Mouse (Mus musculus) embryonic facial prominence, embryonic 11.5 days (tissue): ENCODE data around the gene Tmem129. TPM values are rescaled to one million over a fixed set of nuclear protein-coding genes. Genes with fewer than 3 reads are reported as not detected.

Experiments used
- ATAC-seq: fragments of 200-750 bp; cut with Nextera tagmentation; replicated peaks from 2 replicates; pipeline ENCODE4 v1.8.0; 2017; ENCODE audit warnings: low read depth; ENCODE audit not compliant: insufficient number of reproducible peaks, low FRiP score, low TSS enrichment
- DNase-seq: peaks from one replicate; pipeline ENCODE4 v3.0.0-alpha.2; 2015; ENCODE audit warnings: low spot score
- H3K27ac ChIP-seq: fragments of 300-500 bp; sonication (generic); replicated peaks from 2 replicates; pipeline ENCODE4 v1.5.1; 2014; ENCODE audit warnings: mild to moderate bottlenecking, low read depth, low read length, control low read depth
- H3K27me3 ChIP-seq: fragments of 300-500 bp; sonication (generic); 2 replicates; pipeline ENCODE4 v1.6.1; 2014; ENCODE audit warnings: mild to moderate bottlenecking, low read length, moderate library complexity, mixed read lengths; ENCODE audit not compliant: control insufficient read depth, insufficient read depth
- H3K36me3 ChIP-seq: fragments of 300-500 bp; sonication (generic); replicated peaks from 2 replicates; pipeline ENCODE4 v1.6.1; 2014; ENCODE audit warnings: low read depth, mild to moderate bottlenecking, low read length, moderate library complexity, mixed read lengths; ENCODE audit not compliant: control insufficient read depth, insufficient read depth
- H3K4me1 ChIP-seq: fragments of 300-500 bp; sonication (generic); 2 replicates; pipeline ENCODE4 v1.6.1; 2014; ENCODE audit warnings: low read length, mixed read lengths; ENCODE audit not compliant: control insufficient read depth, insufficient read depth
- H3K4me2 ChIP-seq: fragments of 300-500 bp; sonication (generic); 2 replicates; pipeline ENCODE4 v1.6.1; 2014; ENCODE audit warnings: low read depth, mild to moderate bottlenecking, control low read depth, low read length, moderate library complexity
- H3K4me3 ChIP-seq: fragments of 300-500 bp; sonication (generic); 2 replicates; pipeline ENCODE4 v1.5.1; 2014; ENCODE audit warnings: low read depth, low read length, control low read depth
- H3K9ac ChIP-seq: fragments of 300-500 bp; sonication (generic); replicated peaks from 2 replicates; pipeline ENCODE4 v1.6.1; 2014; ENCODE audit warnings: mild to moderate bottlenecking, control low read depth, low read length
- H3K9me3 ChIP-seq: fragments of 300-500 bp; sonication (generic); replicated peaks from 2 replicates; pipeline ENCODE4 v1.6.1; 2016; ENCODE audit warnings: mild to moderate bottlenecking, low read length, inconsistent platforms, mixed read lengths; ENCODE audit not compliant: control insufficient read depth
- WGBS: fragments of 180-500 bp; shearing (Covaris S2); extraction: QIAGEN DNeasy Blood & Tissue Kit; methylation state at CpG from one replicate; pipeline ENCODE4 v1.1.7; 2014; 5-methylcytosine and 5-hydroxymethylcytosine counted together
- polyA plus RNA-seq: library from polyadenylated mRNA; unstranded; fragments of >200 nt; fragmentation: Nextera tagmentation; extraction: Ambion mirVana; gene quantifications from 2 replicates; pipeline ENCODE4 v1.2.1, GENCODE M21; 2014

The Tmem129 gene
- 38.6 and 39.9 TPM in 2 replicates for polyA plus RNA-seq

DNA sequence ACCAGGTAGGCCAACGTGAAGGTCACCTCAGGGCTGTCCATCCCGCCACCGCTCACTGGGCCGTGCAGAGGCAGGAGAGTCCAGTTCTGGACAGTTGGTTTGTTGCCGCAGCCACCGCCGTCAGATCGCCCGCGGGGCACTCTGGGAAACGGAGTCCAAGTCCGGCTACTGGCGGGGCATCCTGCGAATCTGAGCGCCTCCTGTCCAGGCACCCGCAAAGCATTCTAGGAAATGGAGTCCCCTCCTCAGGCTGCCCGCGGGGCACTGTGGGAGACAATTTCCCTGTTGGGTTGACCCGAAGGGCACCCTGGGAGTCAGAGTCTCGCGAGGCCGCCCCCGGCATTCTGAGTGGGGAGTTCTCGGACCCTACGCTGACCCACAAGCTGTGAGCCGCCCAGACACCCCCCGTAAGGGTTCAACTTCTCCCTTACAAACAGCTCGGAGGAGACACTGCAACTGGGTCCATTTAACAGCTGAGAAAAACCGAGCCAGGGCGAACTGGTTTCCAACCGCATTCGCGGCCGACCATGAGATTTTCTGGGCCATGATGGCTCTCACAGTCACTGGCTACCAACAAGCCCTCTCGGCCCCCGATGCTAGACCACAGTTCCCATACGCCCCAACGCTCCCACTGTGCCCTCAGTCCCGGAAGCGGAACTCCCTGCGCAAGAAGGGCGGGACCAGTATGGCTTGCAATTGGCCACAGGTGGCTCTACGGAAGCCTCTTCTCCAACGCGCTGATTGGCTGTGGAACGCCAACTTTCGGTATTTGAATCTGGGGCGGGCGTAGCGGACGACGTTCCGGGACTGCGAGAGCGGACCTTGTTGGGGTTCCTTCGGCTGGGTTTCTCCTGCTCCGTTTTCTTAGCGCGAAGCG lies at the start of gene Tmem129, which contains the start of gene Tacc3:
Gene Tmem129 (minus strand): TSS at position 630 of the 877 bp plus-strand sequence.
Gene Tacc3 (plus strand): TSS at position 342 of the 877 bp plus-strand sequence.
- Histone ChIP-seq H3K36me3 (peaks cover 7% of the 10 kb centered on the region), H3K4me1 (0 out of 2 replicates have a peak, but pooled peaks cover 2% of the 10 kb centered on the region), H3K9ac (peak within 1 kb of the TSS; percentile 83), H3K9me3 (no peaks in the 10 kb centered on the region), H3K4me3 (peak within 1 kb of the TSS; percentile 82), H3K27me3 (no peaks in the 10 kb centered on the region), H3K27ac (peak within 1 kb of the TSS; percentile 82), H3K4me2 (peak within 1 kb of the TSS; percentile 83)
- ATAC-seq (peak; percentile 95), DNase-seq (peak; percentile 99)
- under 1% methylated on average over 60 of the region's 60 CpGs for WGBS

DNA sequence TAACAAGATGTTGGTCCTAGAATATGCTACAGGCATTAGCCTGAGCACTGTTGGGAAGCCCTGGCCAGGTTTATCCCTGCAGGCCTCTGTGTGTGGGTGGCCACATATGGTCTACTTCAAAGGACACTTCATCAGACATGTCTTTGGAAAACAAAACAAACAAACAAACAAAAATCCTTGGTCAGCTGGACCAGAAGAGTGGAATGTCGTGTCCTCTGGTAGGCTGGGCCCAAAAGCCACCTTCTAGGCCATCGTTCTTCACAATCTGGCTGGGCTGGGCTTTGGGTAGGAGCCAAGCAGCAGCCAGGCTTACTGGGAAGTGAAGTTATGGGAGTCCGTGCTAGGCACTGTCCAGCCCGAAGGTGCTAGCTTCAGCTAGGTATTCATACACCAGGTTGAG lies 48.9 kb upstream of the Tmem129 start:
- Histone ChIP-seq H3K4me3 (no peak overlapping the region), H3K9ac (no peak overlapping the region), H3K4me1 (peaks cover 5% of the 10 kb centered on the region; the same call in 1 of the 2 replicates), H3K27me3 (no peaks in the 10 kb centered on the region), H3K36me3 (no peaks in the 10 kb centered on the region), H3K27ac (no peak overlapping the region), H3K4me2 (no peak overlapping the region), H3K9me3 (no peaks in the 10 kb centered on the region)
- no peak for DNase-seq
- no peak for ATAC-seq
- WGBS: 70% methylated on average over 4 of the region's 4 CpGs

DNA sequence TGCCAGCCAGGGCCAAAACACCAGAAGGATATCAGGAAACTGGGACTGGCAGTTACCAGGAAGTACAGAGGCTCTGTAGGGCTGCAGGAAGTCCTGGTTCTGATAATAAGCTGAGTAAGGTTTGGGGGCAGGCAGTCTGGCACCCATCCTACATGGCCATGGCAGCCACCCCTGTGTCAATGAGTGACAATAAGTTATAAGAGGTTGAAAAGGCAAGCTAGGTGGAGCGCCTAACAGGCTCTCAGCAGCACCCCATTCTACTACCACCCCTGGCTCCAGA lies 48.1 kb upstream of the Tmem129 start:
- WGBS: 95% methylated on average over 1 of the region's 1 CpGs
- H3K4me3 ChIP-seq: no peak overlapping the region
- H3K36me3 ChIP-seq: no peaks in the 10 kb centered on the region
- no peak overlapping the region; the same call in 1 of the 2 replicates for H3K9ac ChIP-seq
- no peaks in the 10 kb centered on the region for H3K9me3 ChIP-seq
- no peak for DNase-seq
- H3K4me2 ChIP-seq: no peak overlapping the region
- no peak overlapping the region for H3K27ac ChIP-seq
- H3K4me1 ChIP-seq: peaks cover 5% of the 10 kb centered on the region; the same call in 1 of the 2 replicates
- ATAC-seq: no peak
- no peaks in the 10 kb centered on the region for H3K27me3 ChIP-seq

DNA sequence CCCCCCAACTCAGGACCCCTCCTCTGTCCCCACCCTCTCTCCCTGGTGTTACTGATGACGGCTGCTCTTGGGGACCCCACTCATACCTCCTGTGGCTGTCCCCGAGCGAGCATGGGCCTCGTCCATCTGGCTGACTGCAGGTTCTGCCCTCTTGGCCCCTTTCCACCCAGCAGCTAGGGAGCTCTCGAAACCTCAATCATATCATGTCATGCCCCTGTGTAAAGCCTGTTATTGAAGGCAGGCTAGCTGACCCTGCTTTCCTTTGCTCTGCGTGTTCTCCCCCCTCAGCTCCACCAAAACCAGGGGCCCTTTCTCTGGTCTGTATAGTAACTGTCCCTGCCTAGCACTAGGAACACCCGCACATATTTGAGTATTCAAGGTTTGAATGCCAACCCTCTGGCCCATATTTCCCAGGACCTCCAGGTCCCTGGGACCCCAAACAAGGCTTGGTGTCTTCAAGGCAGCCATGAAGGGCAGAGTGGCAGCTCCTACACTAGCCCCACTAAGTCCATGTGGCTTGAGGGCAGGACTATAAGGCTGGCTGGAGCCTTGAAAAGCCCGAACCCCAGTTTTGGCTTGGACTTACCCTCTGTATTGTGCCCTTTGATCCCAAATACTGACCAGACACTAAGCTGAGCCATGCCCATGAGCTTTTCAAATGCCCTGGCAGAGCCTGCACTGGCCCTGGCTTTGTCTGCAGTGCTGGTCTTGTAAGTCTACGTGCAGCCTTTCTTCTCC lies 47.6 kb upstream of the Tmem129 start:
- H3K27me3 ChIP-seq: no peaks in the 10 kb centered on the region

DNA sequence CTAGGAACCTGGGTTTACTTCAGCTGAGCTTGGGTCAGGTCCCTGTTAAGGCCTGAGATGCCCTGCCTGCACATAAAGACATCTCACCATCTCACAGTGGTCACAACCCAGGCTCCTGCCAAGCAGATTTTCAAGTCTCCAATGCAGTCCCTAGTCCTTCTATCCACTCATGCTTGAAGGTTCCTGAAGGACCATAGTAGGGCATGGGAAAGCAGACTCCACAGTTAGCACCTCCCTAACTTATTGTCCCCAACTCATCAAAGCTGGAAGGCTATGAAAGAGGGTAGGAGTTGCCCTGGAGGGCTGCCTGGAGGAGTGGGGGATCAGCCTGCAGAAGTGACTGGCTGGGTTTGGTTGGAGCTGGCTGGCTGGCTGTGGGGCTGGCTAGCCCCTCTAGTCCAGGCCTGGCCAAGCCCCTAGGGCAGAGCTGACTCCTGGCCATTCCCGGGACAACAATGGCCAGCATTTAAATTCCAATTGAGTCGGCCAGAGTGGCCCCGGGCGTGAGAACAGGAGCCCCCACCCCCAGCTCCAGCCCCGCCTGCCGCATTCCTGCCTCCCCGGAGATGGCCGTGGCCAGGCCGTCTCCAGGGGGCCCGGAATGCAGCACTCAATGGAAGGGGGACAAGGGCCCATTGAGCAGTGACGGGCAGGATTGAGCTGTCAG lies 46.9 kb upstream of the Tmem129 start:
- no peaks in the 10 kb centered on the region for H3K9me3 ChIP-seq
- no peak overlapping the region for H3K27ac ChIP-seq
- 0 out of 2 replicates have a peak overlapping the region, but pooled peaks have one; percentile 7 for H3K4me2 ChIP-seq
- WGBS: 10% methylated on average over 11 of the region's 11 CpGs
- no peaks in the 10 kb centered on the region for H3K27me3 ChIP-seq
- peaks cover 8% of the 10 kb centered on the region; the same call in 1 of the 2 replicates for H3K4me1 ChIP-seq
- DNase-seq (peak; percentile 48), ATAC-seq (peak; percentile 74)
- H3K36me3 ChIP-seq: no peaks in the 10 kb centered on the region
- H3K4me3 ChIP-seq: no peak overlapping the region
- H3K9ac ChIP-seq: no peak overlapping the region

More for the DNA sequence above, 47.6 kb upstream of the Tmem129 start:
- Histone ChIP-seq H3K4me2 (no peak overlapping the region), H3K9ac (no peak overlapping the region; the same call in 1 of the 2 replicates), H3K4me1 (peaks cover 5% of the 10 kb centered on the region; the same call in 1 of the 2 replicates), H3K36me3 (no peaks in the 10 kb centered on the region), H3K27ac (no peak overlapping the region), H3K4me3 (no peak overlapping the region), H3K9me3 (no peaks in the 10 kb centered on the region)
- DNase-seq: no peak
- peak; percentile 7 for ATAC-seq
- WGBS: 32% methylated on average over 9 of the region's 9 CpGs

DNA sequence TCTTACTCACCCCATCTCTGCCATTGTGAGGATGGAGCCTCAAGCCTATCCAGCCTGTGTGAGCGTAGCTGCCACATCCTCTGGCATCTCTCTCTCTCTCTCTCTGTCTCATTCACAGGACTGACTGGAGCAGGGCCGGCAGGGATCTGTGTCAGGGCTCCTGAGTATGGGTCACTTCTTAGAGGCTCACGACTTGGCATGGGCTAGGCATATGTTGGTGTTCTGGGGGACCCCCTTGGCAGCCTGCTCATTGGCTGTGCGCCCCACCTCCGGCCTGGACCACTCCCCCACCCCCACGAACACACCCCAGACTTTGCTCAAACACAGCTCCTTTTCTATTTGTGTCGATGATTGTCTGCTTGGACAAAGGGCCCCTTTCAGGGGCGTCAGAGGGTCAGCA lies 45.8 kb upstream of the Tmem129 start:
- Histone ChIP-seq H3K9ac (no peak overlapping the region), H3K27ac (no peak overlapping the region), H3K4me2 (no peak overlapping the region), H3K27me3 (no peaks in the 10 kb centered on the region), H3K4me3 (no peak overlapping the region), H3K4me1 (peaks cover 11% of the 10 kb centered on the region; the same call in 1 of the 2 replicates), H3K36me3 (no peaks in the 10 kb centered on the region), H3K9me3 (no peaks in the 10 kb centered on the region)
- ATAC-seq (no peak), DNase-seq (no peak)
- WGBS: 39% methylated on average over 8 of the region's 8 CpGs

DNA sequence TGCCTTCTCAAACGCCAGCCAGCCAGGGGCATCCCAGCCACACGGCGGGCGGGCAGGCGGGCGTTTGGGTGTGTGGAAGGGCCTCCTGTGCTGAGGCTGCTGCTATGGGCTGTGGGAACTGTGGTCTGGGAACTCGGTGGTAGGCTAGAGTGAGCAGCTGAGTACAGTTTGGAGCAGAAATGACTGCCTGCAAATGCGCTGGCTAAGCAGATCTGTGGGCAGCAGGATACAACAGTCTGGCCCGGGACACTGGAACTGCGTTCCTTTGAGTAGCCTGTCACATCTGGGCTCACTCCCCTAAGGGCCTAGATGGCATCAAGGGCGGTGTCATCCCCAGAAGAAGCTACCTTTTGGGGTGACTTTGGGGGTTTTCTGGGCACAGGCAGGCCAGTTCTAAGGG lies 43.6 kb upstream of the Tmem129 start:
- H3K9me3 ChIP-seq: no peaks in the 10 kb centered on the region
- H3K4me1 ChIP-seq: peaks cover 11% of the 10 kb centered on the region; the same call in 1 of the 2 replicates
- H3K27ac ChIP-seq: no peak overlapping the region
- ATAC-seq (no peak), DNase-seq (no peak)
- no peak overlapping the region for H3K4me3 ChIP-seq
- 79% methylated on average over 11 of the region's 11 CpGs for WGBS
- no peaks in the 10 kb centered on the region for H3K36me3 ChIP-seq
- H3K27me3 ChIP-seq: no peaks in the 10 kb centered on the region
- no peak overlapping the region for H3K4me2 ChIP-seq
- H3K9ac ChIP-seq: no peak overlapping the region
